ENCODE assay signal across 23 mouse cellular contexts in the genomic region with DNA sequence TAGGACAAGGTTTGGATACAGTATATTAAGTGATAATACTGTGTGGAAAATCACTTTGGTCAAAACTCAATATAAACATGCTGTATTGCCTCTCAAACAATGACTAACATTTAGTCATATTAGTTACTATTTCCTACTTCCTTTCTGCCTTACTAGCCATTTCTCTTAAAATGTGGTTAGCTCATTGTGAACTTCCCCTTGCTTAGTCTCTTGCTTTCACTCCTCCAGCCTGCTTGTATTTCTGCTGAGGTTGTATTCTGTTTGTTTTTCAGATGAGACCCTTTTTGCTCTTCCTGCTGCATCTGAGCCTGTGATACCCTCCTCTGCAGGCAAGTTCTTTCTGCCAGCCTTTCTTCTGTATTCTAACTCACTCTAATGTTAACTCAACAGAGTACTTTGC. TPM values are rescaled to one million over a fixed set of nuclear protein-coding genes. Genes with fewer than 3 reads are reported as not detected.
DNase-seq lines count a peak whose midpoint lies in the region; ATAC-seq and TF ChIP-seq lines count a peak whose summit lies in the region.
"Had no signal": no experiment of that assay in that cellular context is flagged by ENCODE, and none has a peak within 500 bp of the region (broad histone marks: within the 10 kb centered on the region; RNA-seq: fewer than 3 reads in every experiment).

No protein-coding gene starts in this region.

- no peak overlapping the region for H3K4me3 ChIP-seq in heart, embryonic 11.5 days (ENCODE audit: low read depth, low read length)
- no peak overlapping the region for H3K4me3 ChIP-seq in CH12.LX (replicated peaks in 1 of 3; ENCODE audit: low read depth in 2 of 3, low read length in 2 of 3, poor library complexity in 1 of 3)
- no peak overlapping the region for H3K4me3 ChIP-seq in midbrain, embryonic 10.5 days
- no peak overlapping the region for H3K4me3 ChIP-seq in hindbrain, embryonic 13.5 days
- H3K4me3 ChIP-seq: heart, embryonic 10.5 days; hindbrain, embryonic 15.5 days; limb, embryonic 12.5 days; midbrain, embryonic 15.5 days; stomach, embryonic 15.5 days had no signal

- no peak for TF ChIP-seq RAD21 in CH12.LX (IDR thresholded peaks at IDR 0.05; ENCODE audit: low read depth, low read length)

- no peaks in the 10 kb centered on the region for H3K4me1 ChIP-seq in heart, embryonic 11.5 days (ENCODE audit: control insufficient read depth, insufficient read depth, low read length)
- H3K4me1 ChIP-seq in CH12.LX (ENCODE audit: control insufficient read depth in 1 of 2, insufficient read depth in 2 of 2) = peaks cover 7 to 67% of the 10 kb centered on the region in 2 experiments; a peak in 3 of 4 replicates
- no peaks in the 10 kb centered on the region for H3K4me1 ChIP-seq in midbrain, embryonic 10.5 days
- peaks cover 9% of the 10 kb centered on the region for H3K4me1 ChIP-seq in hindbrain, embryonic 13.5 days (replicated peaks)
- H3K4me1 ChIP-seq: heart, embryonic 10.5 days; limb, embryonic 12.5 days; stomach, embryonic 15.5 days had no signal

- H3K27me3 ChIP-seq in heart, embryonic 11.5 days (ENCODE audit: control insufficient read depth, insufficient read depth, low read length) = no peaks in the 10 kb centered on the region
- H3K27me3 ChIP-seq in CH12.LX (replicated peaks) = no peaks in the 10 kb centered on the region
- no peaks in the 10 kb centered on the region for H3K27me3 ChIP-seq in midbrain, embryonic 10.5 days (ENCODE audit: low read depth, poor library complexity, severe bottlenecking)
- H3K27me3 ChIP-seq in hindbrain, embryonic 13.5 days = no peaks in the 10 kb centered on the region
- H3K27me3 ChIP-seq: hindbrain, embryonic 15.5 days; limb, embryonic 12.5 days; midbrain, embryonic 15.5 days; Patski; stomach, embryonic 15.5 days had no signal

- H3K27ac ChIP-seq in heart, embryonic 11.5 days (ENCODE audit: low read depth, low read length) = no peak overlapping the region
- no peak overlapping the region for H3K27ac ChIP-seq in CH12.LX (ENCODE audit: insufficient read depth, low read depth)
- H3K27ac ChIP-seq in midbrain, embryonic 10.5 days (replicated peaks) = no peak overlapping the region
- no peak overlapping the region for H3K27ac ChIP-seq in hindbrain, embryonic 13.5 days
- H3K27ac ChIP-seq: heart, embryonic 10.5 days; hindbrain, embryonic 15.5 days; limb, embryonic 12.5 days; liver, embryonic 14.5 days; midbrain, embryonic 15.5 days; stomach, embryonic 15.5 days had no signal

- TF ChIP-seq POLR2A in CH12.LX (IDR thresholded peaks at IDR 0.05; ENCODE audit: low read depth, low read length) = no peak

- no peaks in the 10 kb centered on the region for H3K9me3 ChIP-seq in heart, embryonic 11.5 days (replicated peaks; ENCODE audit: control insufficient read depth, low read length)
- no peaks in the 10 kb centered on the region for H3K9me3 ChIP-seq in CH12.LX (replicated peaks; ENCODE audit: low read length)
- H3K9me3 ChIP-seq in midbrain, embryonic 10.5 days (replicated peaks) = no peaks in the 10 kb centered on the region
- no peaks in the 10 kb centered on the region for H3K9me3 ChIP-seq in hindbrain, embryonic 13.5 days
- H3K9me3 ChIP-seq: heart, embryonic 10.5 days; hindbrain, embryonic 15.5 days; limb, embryonic 12.5 days; midbrain, embryonic 15.5 days; stomach, embryonic 15.5 days had no signal

- H3K79me2 ChIP-seq in CH12.LX (replicated peaks; ENCODE audit: control insufficient read depth, extremely low read depth, insufficient read depth, poor library complexity, severe bottlenecking) = peaks cover 35% of the 10 kb centered on the region

- peak; percentile 27 for DNase-seq in heart, adult 8-10 months (ENCODE audit: low spot score)
- peak; percentile 70 for DNase-seq in CH12.LX (ENCODE audit: extremely low read depth)
- DNase-seq in cerebellum, postnatal 10 days = no peak
- no peak for DNase-seq in midbrain, embryonic 10.5 days (ENCODE audit: low spot score)
- DNase-seq: adrenal gland, postnatal 14 days; cerebellum, adult 2 months; gastrocnemius, postnatal 14 days; heart, postnatal 14 days; kidney, adult 11 months; right cerebral cortex, adult 18-20 months; thymus, adult 18-20 months had no signal

- dilution Hi-C loops in CH12.LX (cut with MboI; ENCODE audit: extremely low pct_ligation_motif_present, extremely low pct_unique_long_range_greater_than_20kb, low sequenced_read_pairs) = no loop called here

- H3K4me2 ChIP-seq in heart, embryonic 11.5 days = no peak overlapping the region
- peak overlapping the region; percentile 22; the same call in 1 of the 2 replicates for H3K4me2 ChIP-seq in CH12.LX (ENCODE audit: insufficient read depth, low read depth, poor library complexity, severe bottlenecking)
- H3K4me2 ChIP-seq in hindbrain, embryonic 13.5 days = no peak overlapping the region
- H3K4me2 ChIP-seq: hindbrain, embryonic 15.5 days; limb, embryonic 12.5 days; midbrain, embryonic 15.5 days; stomach, embryonic 15.5 days had no signal

- peaks cover 6% of the 10 kb centered on the region for H3K36me3 ChIP-seq in heart, embryonic 11.5 days (ENCODE audit: control insufficient read depth, insufficient read depth, low read length)
- peaks cover 19 to 60% of the 10 kb centered on the region in 2 experiments for H3K36me3 ChIP-seq in CH12.LX (replicated peaks in 1 of 2; ENCODE audit: control insufficient read depth in 1 of 2, insufficient read depth in 1 of 2, low read length in 1 of 2)
- peaks cover 48% of the 10 kb centered on the region for H3K36me3 ChIP-seq in midbrain, embryonic 10.5 days
- H3K36me3 ChIP-seq in hindbrain, embryonic 13.5 days = peaks cover 28% of the 10 kb centered on the region
- H3K36me3 ChIP-seq: stomach, embryonic 15.5 days had no signal

- TF ChIP-seq EP300 in CH12.LX (IDR thresholded peaks at IDR 0.05; ENCODE audit: low read length) = peak; percentile 80

- in situ Hi-C loops in CH12.LX (cut with MboI; ENCODE audit: low pct_ligation_motif_present, low pct_unique_long_range_greater_than_20kb, low sequenced_read_pairs) = loop anchor here (25.0 kb wide), 1 partner anchor 507 kb away; no protein-coding TSS in a partner anchor

- H3K9ac ChIP-seq in heart, embryonic 11.5 days (ENCODE audit: low read depth, low read length) = no peak overlapping the region
- no peak overlapping the region for H3K9ac ChIP-seq in CH12.LX (ENCODE audit: insufficient read depth, low read depth)
- H3K9ac ChIP-seq in hindbrain, embryonic 13.5 days = no peak overlapping the region
- H3K9ac ChIP-seq: hindbrain, embryonic 15.5 days; limb, embryonic 12.5 days; liver, embryonic 14.5 days; midbrain, embryonic 15.5 days; stomach, embryonic 15.5 days had no signal

- no peak for TF ChIP-seq CTCF in CH12.LX (conservative IDR thresholded peaks at IDR 0.05 in 1 of 2, IDR thresholded peaks at IDR 0.05 in 1 of 2; ENCODE audit: low read depth in 2 of 2, low read length in 2 of 2)

- no peak for ATAC-seq in heart, embryonic 11.5 days (replicated peaks; ENCODE audit: insufficient number of reproducible peaks, low FRiP score, low TSS enrichment)
- ATAC-seq in granulocyte monocyte progenitor cell, adult 5-6 weeks (replicated peaks; ENCODE audit: poor library complexity, severe bottlenecking) = peak; percentile 85
- peak; percentile 61 for ATAC-seq in monocyte, adult 5-6 weeks (replicated peaks; ENCODE audit: insufficient number of reproducible peaks, low FRiP score, low TSS enrichment, poor library complexity, severe bottlenecking)
- ATAC-seq in hindbrain, embryonic 13.5 days (ENCODE audit: low FRiP score) = no peak
- ATAC-seq: forebrain, embryonic 14.5 days; midbrain, embryonic 15.5 days; Patski had no signal

TF ChIP-seq in CH12.LX, 34 proteins besides CTCF, POLR2A, EP300 and RAD21:
- TF ChIP-seq NELFE (IDR thresholded peaks at IDR 0.05; ENCODE audit: low read depth, low read length) (no peak), ELF1 (IDR thresholded peaks at IDR 0.05; ENCODE audit: low read depth, low read length) (peak; percentile 17; the same call in 1 of the 2 replicates), MXI1 (IDR thresholded peaks at IDR 0.05; ENCODE audit: low read depth, low read length) (no peak), IRF4 (IDR thresholded peaks at IDR 0.05; ENCODE audit: low read depth, low read length) (peak; percentile 31; the same call in 1 of the 2 replicates), JUN (IDR thresholded peaks at IDR 0.05; ENCODE audit: insufficient read depth, low read depth, low read length) (peak; percentile 36), MYC (IDR thresholded peaks at IDR 0.05; ENCODE audit: low read depth, low read length) (0 out of 2 replicates have a peak, but pooled peaks have one; percentile 36), NRF1 (IDR thresholded peaks at IDR 0.05; ENCODE audit: low read depth, low read length) (no peak), MAFK (IDR thresholded peaks at IDR 0.05; ENCODE audit: insufficient replicate concordance, low read length) (peak; percentile 63; the same call in 1 of the 2 replicates)

RNA-seq across cellular contexts. Expression of gene Rtn4, which starts 12.5 kb away (rescaled TPM):
- total RNA-seq in heart, adult 8-10 months (2022) = 10 to 100 TPM; 74.8 to 89.2 (median 82.4) TPM
- 48.5 and 54.2 TPM in 2 replicates for polyA plus RNA-seq in heart, embryonic 11.5 days (2014; fragmentation: Nextera tagmentation; extraction: Ambion mirVana)
- total RNA-seq in CH12.LX (2012; rRNA removed) = 95.8 and 106 TPM in 2 replicates
- 168 and 182 TPM in 2 replicates for total RNA-seq in CH12.LX (2014; rRNA removed)
- 210 and 224 TPM in 2 replicates for polyA plus RNA-seq in CH12.LX (2012; ENCODE audit: insufficient read length, low read depth)
- 61.8 and 68.1 TPM in 2 replicates for total RNA-seq in granulocyte monocyte progenitor cell, adult 5-6 weeks (2014; fragmentation: Nextera tagmentation)
- total RNA-seq in granulocyte monocyte progenitor cell, adult 5-6 weeks (2017) = 60.3 and 62.0 TPM in 2 replicates
- total RNA-seq in monocyte, adult 5-6 weeks (2017) = 151 to 197 TPM (median 169 TPM) in 3 replicates
- polyA plus RNA-seq in midbrain, embryonic 10.5 days (2016; fragmentation: Nextera tagmentation; extraction: Ambion mirVana) = 65.8 and 71.1 TPM in 2 replicates
- polyA plus RNA-seq in hindbrain, embryonic 13.5 days (2015; fragmentation: Nextera tagmentation; extraction: Ambion mirVana) = 111 and 113 TPM in 2 replicates

Comparison
In these comparisons a context has a peak if more than half of its experiments do, and no peak if none do; other contexts are left out.
1. DNase-seq: peak in heart, adult 8-10 months (single experiment) and CH12.LX (single experiment); none in cerebellum, postnatal 10 days (0 of 2) and midbrain, embryonic 10.5 days (single experiment).
2. ATAC-seq: peak in granulocyte monocyte progenitor cell, adult 5-6 weeks (single experiment) and monocyte, adult 5-6 weeks (single experiment); none in heart, embryonic 11.5 days (single experiment) and hindbrain, embryonic 13.5 days (single experiment).